Mouse (Mus musculus) adrenal gland, postnatal 25 days (tissue): ENCODE results near the gene Cenpu. TPM values are rescaled to one million over a fixed set of nuclear protein-coding genes. Genes with fewer than 3 reads are reported as not detected.

Experiments
- total RNA-seq: library from RNA; stranded (reverse); gene quantifications from 2 replicates; pipeline ENCODE4 v1.2.3, GENCODE M21; 2021

Gene Cenpu
- total RNA-seq, 1 experiment from 2014 or later, result 1.2 TPM

Other genes with a start within 250 kb of the Cenpu start
- 295 and 361 TPM in 2 replicates for gene Acsl1, start 81.0 kb upstream of the Cenpu start, total RNA-seq
- 12.4 and 18.9 TPM in 2 replicates for gene Primpol, start 65.2 kb downstream of the Cenpu start, total RNA-seq
- gene Casp3, start 65.3 kb downstream of the Cenpu start, total RNA-seq, result 22.6 and 28.9 TPM in 2 replicates
- 61.4 and 72.7 TPM in 2 replicates for gene Irf2, start 187.7 kb downstream of the Cenpu start, total RNA-seq